Mouse (Mus musculus) bone marrow macrophage, adult 2 months (primary cell): ENCODE measurements around the gene Gm13275. TPM values are rescaled to one million over a fixed set of nuclear protein-coding genes. Genes with fewer than 3 reads are reported as not detected.
"Not testable (repeated sequence)": the region's sequence is repeated elsewhere in the genome, so short reads cannot be mapped to it uniquely, and the experiment has no call there.

ENCODE experiments used
- H3K27ac ChIP-seq: 2 replicates; pipeline ENCODE4 v1.5.1; 2012; ENCODE audit warnings: low read depth, low read length; ENCODE audit not compliant: insufficient read depth
- H3K4me1 ChIP-seq: 2 replicates; pipeline ENCODE4 v1.6.1; 2012; ENCODE audit warnings: low read length; ENCODE audit not compliant: control insufficient read depth, insufficient read depth
- H3K4me3 ChIP-seq: 2 replicates; pipeline ENCODE4 v1.5.1; 2012; ENCODE audit warnings: mild to moderate bottlenecking, low read length, moderate library complexity; ENCODE audit not compliant: insufficient read depth
- CTCF ChIP-seq: IDR thresholded peaks from 2 replicates; pipeline ENCODE4 v1.5.1; 2012; ENCODE audit warnings: low read depth, mild to moderate bottlenecking, low read length, moderate library complexity
- POLR2A ChIP-seq: IDR thresholded peaks from 2 replicates; pipeline ENCODE4 v1.6.1; 2012; ENCODE audit warnings: mild to moderate bottlenecking, low read depth, low read length, borderline replicate concordance
- polyA plus RNA-seq: library from polyadenylated mRNA; stranded (reverse); fragments of >200 nt; gene quantifications from 2 replicates; pipeline ENCODE4 v1.2.4, GENCODE M21; 2012; ENCODE audit not compliant: missing spikeins, insufficient read depth, insufficient read length

Gm13275 gene
- polyA plus RNA-seq, 1 experiment: not detected

- H3K4me3 ChIP-seq, H3K4me1 ChIP-seq, H3K27ac ChIP-seq: not testable (repeated sequence)
Observed at GRCm38 (mm10) chr4:88780320-88780719, 14.0 kb upstream of the Gm13275 start.

- H3K27ac ChIP-seq, H3K4me1 ChIP-seq: not testable (repeated sequence)
- H3K4me3 ChIP-seq: peak within 1 kb of the TSS; percentile 44
Observed at GRCm38 (mm10) chr4:88781831-88782230, 12.5 kb upstream of the Gm13275 start, which contains the start of gene Ifnz. TSS of gene Ifnz (plus strand) at chr4:88782131.

GRCm38 (mm10) chr4:88782335-88782734 is 12.0 kb upstream of the Gm13275 start:
- H3K27ac ChIP-seq: not testable (repeated sequence)

GRCm38 (mm10) chr4:88785409-88785808 is 8.9 kb upstream of the Gm13275 start, which contains the start of gene Gm13276:
TSS of gene Gm13276 (plus strand) at chr4:88785709.
- H3K27ac ChIP-seq, H3K4me3 ChIP-seq, H3K4me1 ChIP-seq: not testable (repeated sequence)

More at GRCm38 (mm10) chr4:88782335-88782734, 12.0 kb upstream of the Gm13275 start:
- H3K4me1 ChIP-seq: not testable (repeated sequence)
- peak overlapping the region; percentile 44 for H3K4me3 ChIP-seq

- H3K4me1 ChIP-seq, H3K4me3 ChIP-seq, H3K27ac ChIP-seq: not testable (repeated sequence)
Observed at GRCm38 (mm10) chr4:88788402-88788801, 5.9 kb upstream of the Gm13275 start, which contains the start of gene Gm13277. TSS of gene Gm13277 (plus strand) at chr4:88788632.

- H3K4me3 ChIP-seq, H3K4me1 ChIP-seq, H3K27ac ChIP-seq: not testable (repeated sequence)
Observed at GRCm38 (mm10) chr4:88791250-88791649, 3.0 kb upstream of the Gm13275 start, which contains the start of gene Gm13278. TSS of gene Gm13278 (plus strand) at chr4:88791550.

- not testable (repeated sequence) for H3K4me1 ChIP-seq, H3K4me3 ChIP-seq, H3K27ac ChIP-seq
Observed at GRCm38 (mm10) chr4:88797097-88797496, 2.8 kb downstream of the Gm13275 start, which contains the start of gene Gm13279. TSS of gene Gm13279 (plus strand) at chr4:88797397.

- H3K27ac ChIP-seq, H3K4me1 ChIP-seq, H3K4me3 ChIP-seq: not testable (repeated sequence)
Observed at GRCm38 (mm10) chr4:88799365-88799764, 5.1 kb downstream of the Gm13275 start, which contains the start of gene Gm13285. TSS of gene Gm13285 (plus strand) at chr4:88799665.

- H3K27ac ChIP-seq, H3K4me1 ChIP-seq: not testable (repeated sequence)
- peak within 1 kb of the TSS; percentile 17; the same call in 1 of the 2 replicates for H3K4me3 ChIP-seq
Observed at GRCm38 (mm10) chr4:88802954-88803353, 8.7 kb downstream of the Gm13275 start, which contains the start of gene Gm13287. TSS of gene Gm13287 (plus strand) at chr4:88803254.

- not testable (repeated sequence) for H3K4me1 ChIP-seq, H3K27ac ChIP-seq
- 0 out of 2 replicates have a peak within 1 kb of the TSS, but pooled peaks have one; percentile 14 for H3K4me3 ChIP-seq
Observed at GRCm38 (mm10) chr4:88805231-88805630, 10.9 kb downstream of the Gm13275 start, which contains the start of gene Gm13288. TSS of gene Gm13288 (plus strand) at chr4:88805531.

- not testable (repeated sequence) for H3K27ac ChIP-seq, H3K4me1 ChIP-seq
- H3K4me3 ChIP-seq: 0 out of 2 replicates have a peak overlapping the region, but pooled peaks have one; percentile 14
Observed at GRCm38 (mm10) chr4:88805761-88806160, 11.5 kb downstream of the Gm13275 start.

- TF ChIP-seq CTCF (no peak), POLR2A (no peak)
- H3K4me1 ChIP-seq: no peaks in the 10 kb centered on the region
- H3K27ac ChIP-seq: no peak within 1 kb of the TSS
- no peak within 1 kb of the TSS for H3K4me3 ChIP-seq
Observed at GRCm38 (mm10) chr4:88815928-88816327, 21.6 kb downstream of the Gm13275 start, which contains the start of gene Ifna7. TSS of gene Ifna7 (plus strand) at chr4:88816228.
